Mouse (Mus musculus) frontal cortex, adult (tissue): ENCODE measurements around the gene Sec61b.

Source experiments
- ATAC-seq: cut with Nextera tagmentation; 2 replicates; pipeline ENCODE4 v1.9.2; 2017; ENCODE audit warnings: mild to moderate bottlenecking, moderate library complexity, mixed read lengths; ENCODE audit not compliant: low TSS enrichment

Gene Sec61b

GRCm38 (mm10) chr4:47473968-47474729 lies at the start of gene Sec61b, which contains the start of gene Alg2:
Sec61b (plus strand) TSS chr4:47474658.
Alg2 (minus strand) TSS chr4:47474333.
- ATAC-seq: peak; percentile 98

- no peak for ATAC-seq
Observed at GRCm38 (mm10) chr4:47425247-47425830, 49.1 kb upstream of the Sec61b start.

GRCm38 (mm10) chr4:47427606-47428005 lies 46.9 kb upstream of the Sec61b start:
- no peak for ATAC-seq

- no peak for ATAC-seq
Observed at GRCm38 (mm10) chr4:47430557-47430956, 43.9 kb upstream of the Sec61b start.

- ATAC-seq: no peak
Observed at GRCm38 (mm10) chr4:47431081-47431480, 43.4 kb upstream of the Sec61b start.

GRCm38 (mm10) chr4:47432766-47433165 lies 41.7 kb upstream of the Sec61b start:
- no peak for ATAC-seq

GRCm38 (mm10) chr4:47435131-47435530 lies 39.3 kb upstream of the Sec61b start:
- ATAC-seq: no peak

GRCm38 (mm10) chr4:47435566-47436360 lies 38.7 kb upstream of the Sec61b start:
- ATAC-seq: no peak

- ATAC-seq: peak; percentile 75
Observed at GRCm38 (mm10) chr4:47437365-47438340, 36.8 kb upstream of the Sec61b start.

GRCm38 (mm10) chr4:47438956-47439355 lies 35.5 kb upstream of the Sec61b start:
- no peak for ATAC-seq

GRCm38 (mm10) chr4:47440951-47441350 lies 33.5 kb upstream of the Sec61b start:
- ATAC-seq: peak; percentile 83

GRCm38 (mm10) chr4:47448526-47448925 lies 25.9 kb upstream of the Sec61b start:
- no peak for ATAC-seq

- ATAC-seq: no peak
Observed at GRCm38 (mm10) chr4:47449116-47449515, 25.3 kb upstream of the Sec61b start.

GRCm38 (mm10) chr4:47449586-47450522 lies 24.6 kb upstream of the Sec61b start:
- ATAC-seq: no peak

GRCm38 (mm10) chr4:47467196-47467595 lies 7.3 kb upstream of the Sec61b start:
- ATAC-seq: no peak

- no peak for ATAC-seq
Observed at GRCm38 (mm10) chr4:47473586-47473967, 881 bp upstream of the Sec61b start.

GRCm38 (mm10) chr4:47474730-47475643 lies 529 bp downstream of the Sec61b start:
- no peak for ATAC-seq

GRCm38 (mm10) chr4:47477539-47477938 lies 3.1 kb downstream of the Sec61b start:
- ATAC-seq: no peak

GRCm38 (mm10) chr4:47480095-47480494 lies 5.6 kb downstream of the Sec61b start:
- ATAC-seq: no peak
